Mouse (Mus musculus): ENCODE data around the gene Setdb2.
"Not testable (repeated sequence)": the region's sequence is repeated elsewhere in the genome, so short reads cannot be mapped to it uniquely, and the experiment has no call there.

Gene Setdb2

DNA sequence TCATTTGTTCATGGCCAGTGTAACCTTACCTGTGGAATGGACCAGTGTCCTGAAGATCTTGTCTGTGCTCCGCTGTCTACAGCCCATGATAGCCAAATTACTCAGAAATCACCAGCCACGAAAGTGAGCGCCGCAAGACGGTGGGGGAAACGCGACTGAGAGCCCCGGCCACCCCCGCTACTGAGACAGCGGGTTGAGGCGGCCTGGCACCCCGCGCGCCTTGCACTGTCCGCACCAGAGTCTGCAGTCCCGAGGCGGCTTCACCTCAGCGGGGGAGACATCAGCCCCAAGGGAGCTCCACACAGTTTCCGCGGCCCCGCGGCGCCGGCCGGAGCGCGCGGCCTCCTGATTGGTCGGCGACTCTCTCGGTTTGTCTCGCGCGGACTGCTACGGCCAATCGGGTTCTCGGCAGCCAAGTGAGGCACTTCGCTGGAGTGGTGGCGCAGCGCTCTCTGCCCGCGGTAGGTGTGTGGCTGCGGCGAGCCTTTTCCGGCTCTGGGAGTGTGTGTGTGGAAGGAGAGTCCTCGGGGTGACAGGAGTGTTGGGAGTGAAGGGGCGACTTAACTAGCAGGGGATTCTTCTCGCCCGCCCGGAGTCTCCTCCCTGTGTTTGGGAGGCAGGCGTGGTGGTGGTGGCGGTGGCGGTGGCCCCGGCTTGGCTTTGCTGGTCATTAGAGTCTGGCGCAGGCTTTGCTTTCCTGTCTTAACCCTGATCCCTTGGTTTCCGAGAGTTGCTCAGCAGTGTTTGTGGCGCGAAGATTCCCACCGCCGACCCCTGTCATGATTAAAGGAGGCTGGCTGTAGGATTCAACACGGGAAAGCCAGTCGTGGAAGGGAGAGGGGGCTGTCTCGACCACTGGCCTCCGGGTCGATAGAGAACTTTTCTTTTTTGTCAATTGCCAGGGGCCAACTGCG, at the start of gene Setdb2, which contains the start of gene Cab39l:
Gene Setdb2 (minus strand): TSS at position 327 of the 914 bp plus-strand sequence.
Gene Cab39l (plus strand): TSS at position 415 of the 914 bp plus-strand sequence.
- DNase-seq: peak; percentile 97

DNA sequence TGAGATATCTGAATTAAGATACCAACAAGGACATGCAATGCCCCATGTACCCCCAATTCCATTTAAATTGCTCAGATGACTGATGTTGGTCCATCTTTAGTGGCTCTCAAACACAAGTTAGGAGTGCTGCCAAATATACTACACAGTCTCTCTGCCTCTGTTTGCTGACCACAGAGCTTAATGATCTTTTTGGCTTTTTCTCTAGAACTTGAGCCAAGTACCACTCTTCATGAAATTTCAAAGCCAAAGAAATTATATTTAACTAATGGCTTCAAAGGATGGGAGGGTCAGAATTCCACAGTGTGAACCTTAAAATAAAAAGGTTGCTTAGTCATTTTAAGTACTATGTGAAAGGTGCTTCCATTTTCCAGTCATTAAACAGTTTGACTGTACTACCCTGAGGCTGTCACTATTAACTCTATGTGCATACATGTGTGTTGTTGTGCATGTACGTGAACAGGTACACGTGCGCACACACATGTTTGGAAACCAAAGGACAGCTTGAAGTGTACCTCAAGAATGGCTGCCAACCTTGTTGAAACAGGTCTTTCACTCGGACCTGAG, 44.6 kb upstream of the Setdb2 start:
- DNase-seq: no peak

DNA sequence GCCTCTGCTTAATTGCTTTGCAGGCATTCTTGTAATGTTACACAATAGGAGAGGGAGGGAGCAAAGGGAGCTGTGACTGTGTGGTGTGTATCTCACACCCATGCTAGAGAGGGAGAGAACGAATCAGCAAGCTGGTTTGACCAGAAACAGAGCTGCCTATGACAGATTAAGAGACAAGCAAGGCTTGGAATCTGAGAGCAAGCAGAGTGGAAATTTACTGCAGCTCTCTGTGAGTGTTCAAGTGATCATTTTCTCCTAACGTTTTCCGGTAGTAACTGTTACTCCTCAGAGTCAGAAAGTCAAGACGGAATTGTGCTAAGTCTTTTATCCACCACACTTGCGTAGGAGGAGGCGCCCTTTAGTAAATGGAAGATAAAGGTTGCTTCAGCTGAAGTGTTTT, 38.0 kb upstream of the Setdb2 start:
- peak in 1 of 2 experiments; percentile 17 for DNase-seq

DNA sequence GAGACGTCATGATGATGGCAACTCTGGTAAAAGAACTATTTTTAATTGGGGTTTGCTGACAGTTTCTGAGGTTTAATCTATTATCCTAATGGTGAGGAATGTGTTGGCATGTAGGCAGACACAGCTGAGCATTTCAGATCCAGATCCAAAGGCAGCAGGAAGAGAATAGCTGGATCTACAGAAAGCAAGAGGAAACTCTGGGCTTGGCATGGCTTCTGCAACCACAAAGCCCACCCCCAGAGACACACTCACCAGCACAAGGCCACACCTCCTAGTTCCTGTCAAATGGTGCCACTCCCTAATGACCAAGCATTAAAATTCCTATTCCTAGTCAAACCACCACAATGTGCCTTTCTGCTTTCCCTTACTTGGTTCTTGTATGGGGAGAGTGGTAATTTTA, 30.1 kb upstream of the Setdb2 start:
- DNase-seq: peak in 1 of 2 experiments; percentile 30

DNA sequence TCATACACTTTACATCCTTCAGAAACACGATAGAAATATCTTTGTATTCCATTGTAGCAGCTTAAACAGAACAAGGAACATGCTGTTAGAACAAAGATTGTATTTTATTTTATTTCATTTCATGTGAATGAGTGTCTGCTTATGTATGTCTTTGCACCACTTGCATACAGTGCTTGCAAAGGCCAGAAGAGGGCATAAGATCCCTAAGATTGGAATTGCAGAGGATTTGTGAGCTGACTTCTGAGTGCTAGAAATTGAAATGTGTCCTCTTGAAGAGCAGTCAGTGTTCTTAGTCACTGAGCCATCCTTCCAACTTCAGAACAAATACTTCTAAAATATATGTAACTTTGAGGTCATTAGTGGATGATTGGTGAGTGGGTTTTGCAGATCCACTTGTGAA, 27.1 kb upstream of the Setdb2 start:
- peak in 1 of 2 experiments; percentile 21 for DNase-seq

DNA sequence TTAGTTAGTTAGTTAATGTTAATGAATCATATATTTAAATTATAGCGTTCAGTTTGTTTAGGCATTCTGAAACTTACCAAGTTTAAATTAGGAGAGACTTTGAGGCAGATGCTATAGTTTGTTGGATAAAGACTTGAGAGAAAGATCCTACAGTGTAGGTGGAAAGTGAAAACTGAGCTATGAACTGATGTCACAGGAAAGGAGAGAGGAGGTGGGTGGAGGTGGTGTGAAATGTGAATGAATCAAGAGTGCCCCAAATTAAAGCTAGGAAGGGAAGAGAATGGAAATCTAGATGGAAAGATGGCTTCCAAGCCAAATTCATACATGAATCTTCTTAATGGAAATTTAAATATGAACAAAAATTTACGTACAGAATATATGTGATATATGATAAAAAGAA, 25.8 kb upstream of the Setdb2 start:
- no peak for DNase-seq

DNA sequence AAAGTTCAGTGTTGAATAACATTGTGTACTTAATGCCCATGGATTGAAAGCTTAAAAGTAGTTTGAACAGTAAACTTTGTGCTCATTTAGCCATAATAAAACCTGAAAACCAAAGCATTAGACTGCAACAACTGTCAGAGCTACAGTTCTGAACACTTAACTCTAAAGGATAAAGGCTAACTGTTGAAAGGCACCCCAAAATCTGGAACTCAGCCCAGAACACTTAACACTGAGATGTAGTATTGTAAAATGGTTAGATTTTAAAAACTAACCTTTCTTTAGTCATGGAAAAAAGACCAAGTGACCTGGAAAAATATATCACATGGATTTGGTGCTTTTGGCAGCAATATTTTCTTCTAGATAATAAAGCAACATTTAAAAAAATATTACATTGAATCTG, 7.3 kb upstream of the Setdb2 start:
- no peak for DNase-seq

DNA sequence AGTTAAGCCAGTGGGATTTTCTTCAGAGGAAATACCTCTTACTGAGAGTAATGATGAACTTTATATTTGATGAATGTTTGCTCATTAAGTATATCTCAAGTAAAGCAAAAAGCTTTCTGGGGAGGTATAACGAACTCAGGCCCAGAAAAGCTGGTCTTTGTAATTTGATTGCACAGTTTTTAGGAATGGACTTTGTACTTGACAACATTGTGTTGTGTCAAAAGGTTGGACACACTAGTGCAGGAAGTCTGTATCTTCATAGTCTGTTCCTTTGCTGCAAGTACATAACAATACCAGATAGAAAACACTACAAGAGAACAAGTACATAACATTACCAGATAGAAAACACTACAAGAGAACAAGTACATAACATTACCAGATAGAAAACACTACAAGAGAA, 4.7 kb upstream of the Setdb2 start:
- DNase-seq: no peak

DNA sequence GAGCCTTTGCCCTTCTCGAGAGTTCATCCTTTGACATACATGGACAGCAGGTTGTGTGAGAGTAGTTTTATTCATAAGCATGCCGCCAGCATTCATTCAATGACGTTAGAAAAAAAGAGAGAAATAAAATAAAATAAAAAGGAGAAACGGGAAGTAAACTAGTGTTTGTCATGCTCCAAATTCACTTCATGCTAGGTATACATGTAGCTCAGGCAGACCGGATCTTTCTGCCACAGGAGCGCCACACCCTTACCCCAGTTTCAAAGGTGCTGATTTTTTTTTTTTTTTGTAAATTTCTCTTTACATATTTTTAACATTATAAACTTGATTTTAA, 755 bp upstream of the Setdb2 start:
- DNase-seq: no peak

DNA sequence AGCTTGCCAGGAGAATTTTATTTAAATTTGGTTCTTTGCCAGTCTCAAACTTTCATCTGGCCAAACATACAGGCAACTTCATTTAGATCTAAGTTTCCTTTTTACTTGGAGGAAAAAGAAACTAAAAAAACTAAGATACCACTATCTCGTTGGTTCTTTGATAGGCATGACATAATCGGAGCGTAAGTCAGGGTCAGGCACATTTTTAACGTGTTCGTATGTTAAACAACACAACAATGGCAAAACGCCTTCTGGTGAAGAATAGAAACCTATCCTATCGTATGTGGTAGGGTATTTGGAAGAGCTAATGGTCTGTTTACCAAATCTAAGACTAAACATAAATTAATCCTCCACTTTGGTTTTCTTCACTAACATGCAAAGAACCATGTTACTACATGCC, 645 bp downstream of the Setdb2 start:
- DNase-seq: no peak

DNA sequence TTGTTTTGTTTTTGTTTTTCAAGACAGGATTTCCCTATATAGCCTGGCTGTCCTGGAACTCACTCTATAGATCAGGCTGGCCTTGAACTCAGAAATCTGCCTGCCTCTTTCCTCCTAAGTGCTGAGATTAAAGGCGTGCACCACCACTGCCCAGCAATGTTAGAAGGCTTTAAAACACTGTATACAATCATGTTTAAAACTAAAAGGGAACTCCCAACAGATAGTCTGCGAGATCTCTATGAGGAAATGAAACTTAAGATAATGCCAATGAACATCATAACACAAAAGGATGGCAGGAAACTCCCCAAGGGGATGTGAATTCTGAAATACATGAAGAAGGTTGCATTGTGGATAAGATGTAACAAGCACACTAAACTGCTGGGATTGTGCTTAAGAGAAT, 2.2 kb downstream of the Setdb2 start:
- DNase-seq: no peak

DNA sequence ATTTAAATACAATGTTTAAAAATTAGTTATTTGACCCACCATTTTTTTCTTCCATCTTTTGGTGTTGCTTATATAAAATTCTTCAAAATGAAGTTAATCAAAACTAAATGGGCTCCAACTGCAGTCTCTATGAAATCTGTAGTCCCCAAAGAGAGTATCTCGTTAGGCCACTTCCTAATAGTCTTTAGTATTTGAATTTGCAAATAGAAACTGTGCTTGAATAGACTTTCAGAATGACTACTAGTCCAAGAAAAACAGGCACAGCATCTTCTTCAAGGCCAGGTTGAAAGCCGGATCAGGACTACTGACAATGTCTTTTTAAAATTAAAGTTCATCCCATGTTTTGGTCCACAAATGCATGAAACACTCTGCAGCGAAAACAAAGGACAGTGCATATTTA, 3.3 kb downstream of the Setdb2 start:
- DNase-seq: no peak

DNA sequence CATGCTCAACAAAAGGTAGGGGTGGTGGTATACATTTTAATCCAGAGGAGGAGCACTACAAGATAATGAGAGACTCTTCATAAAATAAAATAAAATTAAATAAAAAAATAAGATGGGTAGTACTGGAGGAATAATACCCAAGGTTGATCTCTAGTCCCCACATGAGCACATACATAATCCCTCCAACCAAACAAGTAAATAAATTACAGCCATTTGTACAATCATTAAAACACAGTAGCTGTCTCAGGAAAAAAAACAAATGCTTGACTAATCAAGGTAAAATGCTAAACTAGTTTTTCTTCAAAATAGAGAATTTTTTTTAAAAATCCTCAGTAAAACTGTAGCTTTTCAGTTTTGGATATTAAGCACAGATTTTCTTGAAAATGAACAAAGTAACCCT, 5.5 kb downstream of the Setdb2 start:
- DNase-seq: no peak

DNA sequence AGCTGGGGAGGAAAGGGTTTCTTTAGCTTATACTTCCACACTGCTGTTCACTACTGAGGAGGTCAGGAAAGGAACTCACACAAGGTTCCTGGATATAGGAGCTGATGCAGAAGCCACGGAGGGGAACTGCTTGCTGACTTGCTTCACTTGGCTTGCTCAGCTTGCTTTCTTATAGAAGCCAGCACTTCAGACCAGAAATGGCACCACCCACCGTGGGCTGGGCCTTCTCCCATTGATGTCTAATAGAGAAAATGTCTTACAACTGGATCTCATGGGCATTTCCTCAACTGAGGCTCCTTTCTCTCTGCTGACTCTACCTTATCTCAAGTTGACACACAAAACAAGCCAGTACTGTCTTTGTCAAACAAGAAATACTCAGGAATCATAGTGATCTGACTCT, 6.8 kb downstream of the Setdb2 start:
- DNase-seq: no peak

DNA sequence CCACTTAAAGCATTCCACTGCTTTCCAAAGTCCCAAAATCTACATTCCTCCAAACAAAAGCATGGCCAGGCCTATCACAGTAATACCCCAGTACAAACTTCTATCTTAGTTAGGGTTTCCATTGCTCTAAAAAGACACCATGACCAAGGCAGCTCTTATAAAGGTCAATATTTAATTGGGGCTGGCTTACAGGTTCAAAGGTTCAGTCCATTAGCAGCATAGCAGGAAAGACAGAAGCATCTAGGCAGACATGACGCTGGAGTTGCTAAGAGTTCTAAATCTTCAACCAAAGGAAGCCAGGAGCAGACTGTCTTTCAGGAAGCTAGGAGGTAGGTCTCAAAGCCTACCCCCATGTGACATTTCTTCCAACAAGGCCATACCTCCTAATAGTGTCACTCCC, 10.1 kb downstream of the Setdb2 start:
- DNase-seq: no peak

DNA sequence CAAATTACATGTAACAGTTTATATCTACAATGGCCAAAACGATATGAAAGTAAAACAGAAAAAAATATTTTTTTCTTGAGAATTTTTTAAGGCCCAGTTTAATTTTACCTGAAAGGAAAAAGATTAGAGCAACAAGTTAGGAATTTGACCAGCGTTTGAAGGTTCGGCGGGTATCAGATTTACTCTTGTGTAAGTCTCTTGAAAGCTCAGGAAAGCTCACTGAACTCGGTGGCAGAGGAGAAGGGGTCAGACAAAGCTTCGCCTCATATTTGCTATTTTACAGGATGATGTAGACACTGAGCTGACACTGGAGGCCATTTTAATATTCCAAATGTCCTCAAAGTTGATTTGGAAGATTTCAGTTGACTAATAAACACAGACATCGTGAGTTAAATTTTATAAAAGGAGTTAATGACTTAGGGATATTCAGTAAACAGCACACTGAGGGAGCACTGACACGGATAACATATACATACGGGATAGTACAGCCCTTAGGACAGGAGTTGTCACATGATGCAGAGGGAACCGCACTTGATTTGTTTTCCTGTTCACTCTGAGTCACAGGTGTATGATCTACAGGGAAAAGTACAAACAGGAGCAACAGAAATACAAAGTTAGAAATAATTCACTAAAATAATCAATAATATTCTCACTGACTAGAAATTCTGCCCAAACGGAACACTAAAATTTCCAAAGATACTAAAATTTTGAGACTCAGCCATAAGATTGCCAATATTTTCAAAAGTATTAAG, 17.6 kb downstream of the Setdb2 start:
- DNase-seq: no peak

DNA sequence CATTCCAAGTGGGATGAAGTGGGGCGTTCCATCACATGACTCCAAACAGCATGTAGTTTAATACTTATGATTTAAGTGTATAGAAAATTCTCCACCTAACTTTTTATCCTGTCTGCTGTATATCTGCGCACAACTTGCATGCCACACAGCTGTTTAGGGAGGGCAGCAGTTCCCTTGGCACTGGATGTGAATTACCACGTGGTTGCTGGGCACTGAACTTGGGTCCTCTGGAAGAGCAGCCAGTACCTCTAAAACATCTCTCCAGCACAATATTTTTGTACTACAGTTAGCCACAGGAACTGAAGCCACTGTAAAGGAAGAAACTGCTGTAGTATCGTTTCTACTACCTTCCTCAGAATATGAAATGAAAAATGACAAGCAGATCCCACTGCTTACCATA, 22.5 kb downstream of the Setdb2 start:
- DNase-seq: no peak

DNA sequence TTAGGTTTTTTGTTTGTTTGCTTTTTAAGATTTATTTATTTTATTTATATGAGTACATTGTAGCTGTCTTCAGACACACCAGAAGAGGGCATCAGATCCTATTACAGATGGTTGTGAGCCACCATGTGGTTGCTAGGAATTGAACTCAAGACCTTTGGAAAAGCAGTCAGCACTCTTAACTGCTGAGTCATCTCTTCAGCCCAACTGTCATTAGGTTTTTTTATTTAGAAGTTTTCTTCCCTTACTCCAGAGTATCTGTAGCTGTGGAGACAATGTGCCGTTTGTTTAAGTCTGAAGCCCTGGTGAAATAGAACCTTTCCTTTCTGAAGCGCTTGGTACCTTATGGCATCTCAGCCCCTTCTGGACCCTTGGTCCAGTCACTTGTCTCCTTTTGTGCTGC, 25.7 kb downstream of the Setdb2 start:
- not testable (repeated sequence) for DNase-seq

DNA sequence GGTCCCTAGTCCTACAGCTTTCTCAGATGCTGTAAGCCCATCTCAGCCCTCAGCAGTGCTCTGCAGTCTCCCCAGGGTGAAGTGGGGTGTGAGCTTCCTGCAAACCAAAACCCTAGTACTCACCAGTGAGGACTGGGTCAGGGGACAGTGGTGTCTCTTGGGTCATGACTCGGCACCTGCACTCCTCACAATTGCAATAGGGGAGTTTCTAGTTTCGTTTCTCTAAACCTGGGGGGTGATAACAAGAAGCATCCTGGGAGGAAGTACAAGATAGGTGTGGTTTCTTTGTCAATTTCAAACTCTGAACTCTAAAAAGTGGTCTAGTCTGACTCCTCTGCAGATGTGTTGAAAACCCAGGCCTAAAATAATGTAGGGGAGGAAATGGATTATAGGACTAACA, 43.7 kb downstream of the Setdb2 start:
- DNase-seq: peak; percentile 17 to 25

DNA sequence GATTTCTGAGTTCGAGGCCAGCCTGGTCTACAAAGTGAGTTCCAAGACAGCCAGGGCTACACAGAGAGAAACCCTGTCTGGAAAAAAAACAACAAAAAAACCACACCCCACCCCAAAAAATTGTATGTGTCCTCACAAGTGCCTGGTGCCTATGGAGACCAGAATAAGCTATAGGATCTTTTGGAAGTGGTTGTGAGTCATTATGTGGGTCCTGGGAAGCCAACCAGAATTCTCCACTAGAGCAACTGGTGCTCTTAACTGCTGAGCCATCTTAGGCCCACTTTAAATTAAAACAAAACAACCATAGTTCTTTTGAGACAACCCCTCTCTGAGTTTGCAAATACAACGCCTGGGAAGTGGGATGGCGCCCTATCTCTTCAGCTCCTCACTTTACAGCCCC, 45.4 kb downstream of the Setdb2 start, which contains the start of gene Phf11c:
Gene Phf11c (minus strand): TSS at position 101 of the 400 bp plus-strand sequence.
- no peak for DNase-seq

DNA sequence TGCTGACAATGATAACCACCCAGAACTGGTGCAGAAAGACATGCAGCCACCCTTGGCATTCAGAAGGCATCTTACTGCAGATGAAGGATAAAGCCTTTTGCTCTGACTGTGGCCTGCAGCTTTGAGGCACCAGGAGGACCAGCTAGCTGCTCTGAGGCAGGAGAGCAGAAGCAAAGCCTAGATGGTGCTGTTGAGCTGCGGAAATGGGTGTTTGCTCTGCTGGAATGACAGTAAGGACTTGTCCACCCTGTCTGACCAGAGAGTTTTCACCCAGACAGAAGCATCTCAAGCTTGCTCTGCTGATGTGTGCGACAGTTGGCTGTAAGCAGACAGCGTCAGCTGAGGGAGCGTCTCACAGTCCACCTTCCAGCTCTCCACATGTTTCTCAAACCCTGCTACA, 50.5 kb downstream of the Setdb2 start:
- DNase-seq: peak; percentile 30 to 62

DNA sequence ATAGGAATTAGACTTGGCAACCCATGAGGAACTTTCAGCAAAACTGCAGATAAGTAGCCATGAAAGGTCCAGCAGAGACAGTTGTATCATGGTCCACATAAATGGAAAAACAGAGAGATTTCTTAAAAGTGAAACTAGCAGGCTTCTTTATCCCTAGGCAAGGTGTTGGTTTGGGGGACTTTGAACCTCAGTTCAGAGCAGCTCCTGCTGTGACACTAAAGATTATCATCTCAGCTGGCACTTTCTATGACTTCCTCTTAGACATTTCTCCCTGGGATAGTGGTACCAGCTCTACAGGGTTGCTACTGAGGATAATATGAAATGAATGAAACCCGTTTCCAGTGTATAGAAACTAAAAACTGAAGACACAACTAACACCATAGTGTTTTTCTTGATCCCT, 51.2 kb downstream of the Setdb2 start:
- no peak for DNase-seq

DNA sequence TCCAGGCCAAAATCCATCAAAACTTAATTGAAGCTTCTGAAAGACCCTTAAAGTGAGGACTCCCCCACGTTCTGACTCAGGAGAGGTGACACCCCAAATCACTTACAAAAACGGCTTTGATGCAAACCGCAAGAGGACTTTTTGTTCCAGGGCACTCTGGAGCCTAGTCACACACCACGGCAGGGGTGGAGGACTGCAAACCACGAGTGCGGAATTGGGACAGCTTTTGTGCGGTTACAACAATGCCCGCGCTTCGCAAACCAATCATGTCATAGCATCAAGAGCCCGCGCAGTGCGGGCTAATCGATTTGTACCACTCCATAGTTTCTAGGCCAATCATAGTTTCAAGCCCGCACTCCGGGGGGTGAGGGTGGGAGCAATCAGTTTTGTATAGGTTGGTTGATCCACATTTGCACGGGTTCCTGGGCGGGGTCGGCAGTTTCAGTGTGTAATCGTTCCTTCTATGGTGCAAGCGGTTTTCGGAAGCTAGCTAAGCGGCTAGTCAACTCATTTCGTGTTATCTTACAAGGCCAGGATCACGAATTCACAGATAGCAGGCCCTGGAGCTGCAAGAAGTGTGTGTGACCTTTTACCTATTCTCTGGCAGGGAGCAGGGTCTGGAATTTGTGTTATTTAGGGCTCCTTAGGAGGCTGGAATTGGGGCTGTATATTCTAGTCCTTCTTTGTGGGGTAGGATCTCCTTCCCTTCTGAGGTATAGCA, 70.2 kb downstream of the Setdb2 start:
- no peak for DNase-seq
